ENCODE assay signal across 18 mouse cellular contexts in the genomic region with DNA sequence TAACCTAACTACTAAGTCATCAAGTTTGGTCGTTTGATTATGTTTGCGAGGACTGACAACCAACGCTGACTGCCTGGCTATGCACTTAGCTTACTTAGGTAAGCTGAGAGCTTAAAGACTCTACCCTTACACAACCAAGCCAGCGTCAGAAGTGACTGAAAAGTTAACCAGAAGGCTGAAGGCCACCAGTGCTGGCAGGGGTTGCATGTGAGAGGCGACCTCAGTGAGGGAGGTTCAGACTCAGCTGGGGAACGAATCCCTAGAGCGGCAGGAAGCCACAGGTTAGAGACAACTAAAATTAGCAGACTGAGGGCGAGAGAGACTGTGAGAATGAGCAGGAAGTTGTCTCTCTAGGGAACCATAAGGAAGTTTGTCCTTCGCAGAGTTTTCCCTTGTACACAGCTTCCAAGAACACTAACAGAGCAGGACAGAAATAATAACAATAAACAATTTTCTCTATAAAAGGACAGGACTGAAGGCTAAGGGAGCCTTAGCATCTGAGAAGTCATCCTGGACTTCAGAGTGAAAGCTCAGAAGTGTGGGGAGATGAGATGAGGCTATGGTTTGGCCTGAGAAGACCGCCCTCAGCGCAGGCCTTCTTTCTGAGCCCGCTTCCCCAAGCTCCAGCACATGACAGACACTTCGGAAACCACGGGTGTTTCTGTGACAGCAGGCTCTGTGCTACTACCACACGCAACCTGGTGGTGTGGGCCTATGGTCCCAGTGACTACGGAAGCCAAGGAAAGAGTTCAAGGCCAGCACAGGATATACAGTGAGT.
DNase-seq lines count a peak whose midpoint lies in the region; ATAC-seq and TF ChIP-seq lines count a peak whose summit lies in the region.
"Had no signal": no experiment of that assay in that cellular context is flagged by ENCODE, and none has a peak within 500 bp of the region (broad histone marks: within the 10 kb centered on the region; RNA-seq: fewer than 3 reads in every experiment).

No protein-coding gene starts in this region.

- H3K4me3 ChIP-seq in heart, embryonic 10.5 days = no peak overlapping the region
- no peak overlapping the region for H3K4me3 ChIP-seq in heart, embryonic 12.5 days
- H3K4me3 ChIP-seq in lung, postnatal 0 days (ENCODE audit: low read depth, low read length) = no peak overlapping the region
- no peak overlapping the region for H3K4me3 ChIP-seq in kidney, embryonic 16.5 days (ENCODE audit: low read length)
- H3K4me3 ChIP-seq in stomach, postnatal 0 days (ENCODE audit: low read depth, low read length) = no peak overlapping the region
- H3K4me3 ChIP-seq: hindbrain, embryonic 15.5 days; midbrain, embryonic 15.5 days; neural tube, embryonic 13.5 days had no signal

- no peaks in the 10 kb centered on the region for H3K27me3 ChIP-seq in heart, embryonic 10.5 days (ENCODE audit: insufficient read depth, poor library complexity, severe bottlenecking)
- no peaks in the 10 kb centered on the region for H3K27me3 ChIP-seq in heart, embryonic 12.5 days (replicated peaks)
- H3K27me3 ChIP-seq in lung, postnatal 0 days (replicated peaks; ENCODE audit: insufficient read depth, low read length) = no peaks in the 10 kb centered on the region
- H3K27me3 ChIP-seq in kidney, embryonic 16.5 days (ENCODE audit: insufficient read depth, low read length) = no peaks in the 10 kb centered on the region
- H3K27me3 ChIP-seq in stomach, postnatal 0 days (ENCODE audit: control insufficient read depth, insufficient read depth, low read length) = no peaks in the 10 kb centered on the region
- H3K27me3 ChIP-seq: hindbrain, embryonic 15.5 days; midbrain, embryonic 15.5 days; neural tube, embryonic 13.5 days had no signal

- TF ChIP-seq EP300 in lung, postnatal 0 days (IDR thresholded peaks at IDR 0.05) = no peak
- TF ChIP-seq EP300 in stomach, postnatal 0 days (optimal IDR thresholded peaks at IDR 0.05) = no peak

- 88% methylated on average over 16 of the region's 16 CpGs for WGBS in heart, embryonic 10.5 days
- WGBS in heart, embryonic 12.5 days = 83% methylated on average over 16 of the region's 16 CpGs
- WGBS in lung, postnatal 0 days = 80% methylated on average over 16 of the region's 16 CpGs
- 74% methylated on average over 16 of the region's 16 CpGs for WGBS in kidney, embryonic 16.5 days
- WGBS in stomach, postnatal 0 days = 87% methylated on average over 16 of the region's 16 CpGs

- H3K4me2 ChIP-seq in heart, embryonic 12.5 days = no peak overlapping the region
- H3K4me2 ChIP-seq in lung, postnatal 0 days (replicated peaks; ENCODE audit: low read depth, low read length) = no peak overlapping the region
- no peak overlapping the region for H3K4me2 ChIP-seq in kidney, embryonic 16.5 days (replicated peaks; ENCODE audit: low read depth, low read length)
- no peak overlapping the region for H3K4me2 ChIP-seq in stomach, postnatal 0 days (replicated peaks; ENCODE audit: low read depth)
- H3K4me2 ChIP-seq: hindbrain, embryonic 15.5 days; midbrain, embryonic 15.5 days; neural tube, embryonic 13.5 days had no signal

- H3K36me3 ChIP-seq in heart, embryonic 10.5 days = peaks cover 66% of the 10 kb centered on the region
- peaks cover 71% of the 10 kb centered on the region for H3K36me3 ChIP-seq in heart, embryonic 12.5 days
- peaks cover 41% of the 10 kb centered on the region for H3K36me3 ChIP-seq in lung, postnatal 0 days (ENCODE audit: insufficient read depth, low read length)
- H3K36me3 ChIP-seq in kidney, embryonic 16.5 days (ENCODE audit: insufficient read depth, low read length) = peaks cover 26% of the 10 kb centered on the region
- H3K36me3 ChIP-seq in stomach, postnatal 0 days (ENCODE audit: control insufficient read depth, insufficient read depth, low read length) = peaks cover 7% of the 10 kb centered on the region

- peak overlapping the region; percentile 47; the same call in 1 of the 2 replicates for H3K27ac ChIP-seq in heart, embryonic 10.5 days
- H3K27ac ChIP-seq in heart, embryonic 12.5 days (ENCODE audit: poor library complexity, severe bottlenecking) = no peak overlapping the region
- no peak overlapping the region for H3K27ac ChIP-seq in lung, postnatal 0 days (ENCODE audit: low read length)
- peak overlapping the region; percentile 57 for H3K27ac ChIP-seq in kidney, embryonic 16.5 days (ENCODE audit: low read length)
- H3K27ac ChIP-seq in stomach, postnatal 0 days (replicated peaks) = 0 out of 2 replicates have a peak overlapping the region, but pooled peaks have one; percentile 24
- H3K27ac ChIP-seq: hindbrain, embryonic 15.5 days; midbrain, embryonic 15.5 days; neural tube, embryonic 13.5 days had no signal

- no peak for ATAC-seq in heart, embryonic 12.5 days (ENCODE audit: insufficient number of reproducible peaks, low FRiP score)
- peak; percentile 78 for ATAC-seq in lung, postnatal 0 days
- ATAC-seq in kidney, embryonic 16.5 days (ENCODE audit: low FRiP score, low TSS enrichment) = no peak
- ATAC-seq in stomach, postnatal 0 days (ENCODE audit: low FRiP score, low TSS enrichment) = no peak
- ATAC-seq: activated CD4-positive, CD25-positive, alpha-beta regulatory T cell, adult 4 months; forebrain, embryonic 16.5 days; midbrain, embryonic 15.5 days had no signal

- no peak overlapping the region for H3K9ac ChIP-seq in heart, embryonic 12.5 days
- H3K9ac ChIP-seq in lung, postnatal 0 days (replicated peaks; ENCODE audit: low read depth) = no peak overlapping the region
- no peak overlapping the region for H3K9ac ChIP-seq in kidney, embryonic 16.5 days (replicated peaks; ENCODE audit: low read length)
- H3K9ac ChIP-seq in stomach, postnatal 0 days (ENCODE audit: low read length) = no peak overlapping the region
- H3K9ac ChIP-seq: hindbrain, embryonic 15.5 days; midbrain, embryonic 15.5 days; neural tube, embryonic 13.5 days had no signal

- no peaks in the 10 kb centered on the region for H3K4me1 ChIP-seq in heart, embryonic 10.5 days
- no peaks in the 10 kb centered on the region for H3K4me1 ChIP-seq in heart, embryonic 12.5 days (replicated peaks)
- H3K4me1 ChIP-seq in lung, postnatal 0 days (ENCODE audit: insufficient read depth, low read depth, low read length) = no peaks in the 10 kb centered on the region
- 0 out of 2 replicates have a peak, but pooled peaks cover 4% of the 10 kb centered on the region for H3K4me1 ChIP-seq in kidney, embryonic 16.5 days (ENCODE audit: insufficient read depth, low read length)
- no peaks in the 10 kb centered on the region for H3K4me1 ChIP-seq in stomach, postnatal 0 days (replicated peaks; ENCODE audit: control insufficient read depth, insufficient read depth)
- H3K4me1 ChIP-seq: hindbrain, embryonic 15.5 days; midbrain, embryonic 15.5 days; neural tube, embryonic 13.5 days had no signal

- no peaks in the 10 kb centered on the region for H3K9me3 ChIP-seq in heart, embryonic 10.5 days
- H3K9me3 ChIP-seq in heart, embryonic 12.5 days (replicated peaks) = peaks cover 9% of the 10 kb centered on the region; the same call in 1 of the 2 replicates
- no peaks in the 10 kb centered on the region; the same call in 1 of the 2 replicates for H3K9me3 ChIP-seq in lung, postnatal 0 days (ENCODE audit: low read length)
- H3K9me3 ChIP-seq in kidney, embryonic 16.5 days (ENCODE audit: low read length) = peaks cover 6% of the 10 kb centered on the region; the same call in 1 of the 2 replicates
- no peaks in the 10 kb centered on the region for H3K9me3 ChIP-seq in stomach, postnatal 0 days (ENCODE audit: control insufficient read depth, low read length)
- H3K9me3 ChIP-seq: hindbrain, embryonic 15.5 days had no signal

- TF ChIP-seq CTCF in lung, postnatal 0 days (IDR thresholded peaks at IDR 0.05) = no peak
- no peak for TF ChIP-seq CTCF in stomach, postnatal 0 days (IDR thresholded peaks at IDR 0.05; ENCODE audit: low read depth)

- no peak for DNase-seq in heart, embryonic 10.5 days (ENCODE audit: low spot score)
- DNase-seq in lung, postnatal 0 days (ENCODE audit: low spot score) = peak; percentile 28
- DNase-seq in lung, postnatal 14 days = no peak
- no peak for DNase-seq in stomach, postnatal 0 days (ENCODE audit: low spot score)
- no peak for DNase-seq in natural killer cell, adult 2 months (ENCODE audit: low spot score in 2 of 2)
- DNase-seq: cerebellum, adult 11-12 months; embryo, embryonic 11 days; gastrocnemius, postnatal 36 days; layer of hippocampus, adult 9-11 months; retina, postnatal 1 day; thymus, adult 2 months had no signal

Comparison
In these comparisons a context has a peak if more than half of its experiments do, and no peak if none do; other contexts are left out.
1. H3K27ac ChIP-seq: peak in heart, embryonic 10.5 days (single experiment), kidney, embryonic 16.5 days (single experiment) and stomach, postnatal 0 days (single experiment); none in heart, embryonic 12.5 days (single experiment) and lung, postnatal 0 days (single experiment).